Mouse (Mus musculus): ENCODE data around the gene Sars2. TPM values are rescaled to one million over a fixed set of nuclear protein-coding genes. Genes with fewer than 3 reads are reported as not detected.

Sars2 gene
- polyA plus RNA-seq, 1 experiment, result 19.0 TPM

DNA sequence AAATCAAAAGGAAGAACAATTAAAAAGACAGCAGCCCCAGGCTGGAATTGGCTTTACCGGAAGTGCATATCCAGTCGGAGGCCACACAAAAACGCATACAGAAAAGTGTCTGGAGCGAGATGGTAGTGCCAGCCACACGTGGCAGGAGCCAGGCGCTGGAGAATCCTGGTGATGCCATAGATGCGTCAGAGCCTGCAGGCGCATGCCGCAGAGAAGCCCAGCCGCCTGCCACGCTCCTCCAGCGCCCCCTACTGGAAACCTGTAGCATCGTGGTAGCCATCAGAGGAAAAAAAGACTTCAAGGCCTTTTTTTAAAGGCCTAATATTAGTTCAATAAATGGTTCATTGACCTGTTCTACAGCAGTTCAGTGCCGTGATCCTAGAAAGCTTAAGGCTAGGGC, 15.2 kb upstream of the Sars2 start:
- no peak overlapping the region for H3K27ac ChIP-seq (ENCODE audit: insufficient read depth, low read depth, low read length)
- H3K4me3 ChIP-seq (ENCODE audit: low read depth, low read length), result no peak overlapping the region
- no peaks in the 10 kb centered on the region for H3K4me1 ChIP-seq (ENCODE audit: control insufficient read depth, insufficient read depth, insufficient read length, low read length)
- TF ChIP-seq POLR2A (IDR thresholded peaks at IDR 0.05; ENCODE audit: low read depth, low read length) (no peak), CTCF (IDR thresholded peaks at IDR 0.05; ENCODE audit: extremely low read depth, insufficient read length, insufficient replicate concordance, low read depth, low read length) (peak; percentile 72)
- H3K36me3 ChIP-seq (ENCODE audit: control insufficient read depth, insufficient read depth, low read length), result no peaks in the 10 kb centered on the region
- 8% methylated on average over 14 of the region's 14 CpGs for WGBS
- no peaks in the 10 kb centered on the region for H3K27me3 ChIP-seq (ENCODE audit: control insufficient read depth, insufficient read depth, low read length)

DNA sequence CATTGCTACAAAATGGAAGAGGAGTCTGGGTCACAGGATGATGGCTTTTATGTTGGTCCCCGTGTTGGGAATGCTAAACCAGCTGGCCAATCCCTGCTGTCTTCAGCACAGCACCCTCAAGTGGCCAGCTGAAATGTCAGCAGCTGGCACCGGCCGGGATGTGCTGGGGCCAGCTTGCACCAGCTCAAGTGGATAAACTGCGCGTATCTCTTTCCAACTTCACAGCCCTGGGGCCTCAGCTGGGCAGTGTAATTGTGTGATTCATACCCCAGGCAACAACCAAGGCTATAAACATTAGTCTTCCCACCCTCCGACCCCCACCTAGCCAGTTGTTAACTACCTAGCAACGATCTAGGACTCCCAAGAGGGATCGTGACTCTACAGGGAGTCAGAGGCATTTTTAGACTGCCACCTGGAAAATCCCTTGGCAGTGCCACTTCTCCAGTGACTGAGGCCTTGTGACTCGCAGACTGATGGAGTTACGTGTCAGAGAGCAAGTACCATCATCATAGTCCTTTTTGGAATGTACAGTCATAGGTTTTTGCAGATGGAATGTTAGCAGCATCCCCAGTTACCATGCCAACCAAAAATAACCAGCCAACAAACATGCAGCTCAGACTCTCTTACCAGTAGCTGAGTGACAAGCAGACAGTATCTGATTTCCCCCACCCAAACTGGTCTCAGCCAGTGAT, 14.0 kb upstream of the Sars2 start:
- peak; percentile 31; the same call in 1 of the 2 replicates for TF ChIP-seq CTCF (IDR thresholded peaks at IDR 0.05; ENCODE audit: extremely low read depth, insufficient read length, insufficient replicate concordance, low read depth, low read length)
- no peak for TF ChIP-seq POLR2A (IDR thresholded peaks at IDR 0.05; ENCODE audit: low read depth, low read length)
- Histone ChIP-seq H3K36me3 (ENCODE audit: control insufficient read depth, insufficient read depth, low read length) (no peaks in the 10 kb centered on the region), H3K27me3 (ENCODE audit: control insufficient read depth, insufficient read depth, low read length) (no peaks in the 10 kb centered on the region), H3K27ac (ENCODE audit: insufficient read depth, low read depth, low read length) (no peak overlapping the region), H3K4me3 (ENCODE audit: low read depth, low read length) (no peak overlapping the region), H3K4me1 (ENCODE audit: control insufficient read depth, insufficient read depth, insufficient read length, low read length) (peaks cover 3% of the 10 kb centered on the region)
- 50% methylated on average over 10 of the region's 10 CpGs for WGBS

DNA sequence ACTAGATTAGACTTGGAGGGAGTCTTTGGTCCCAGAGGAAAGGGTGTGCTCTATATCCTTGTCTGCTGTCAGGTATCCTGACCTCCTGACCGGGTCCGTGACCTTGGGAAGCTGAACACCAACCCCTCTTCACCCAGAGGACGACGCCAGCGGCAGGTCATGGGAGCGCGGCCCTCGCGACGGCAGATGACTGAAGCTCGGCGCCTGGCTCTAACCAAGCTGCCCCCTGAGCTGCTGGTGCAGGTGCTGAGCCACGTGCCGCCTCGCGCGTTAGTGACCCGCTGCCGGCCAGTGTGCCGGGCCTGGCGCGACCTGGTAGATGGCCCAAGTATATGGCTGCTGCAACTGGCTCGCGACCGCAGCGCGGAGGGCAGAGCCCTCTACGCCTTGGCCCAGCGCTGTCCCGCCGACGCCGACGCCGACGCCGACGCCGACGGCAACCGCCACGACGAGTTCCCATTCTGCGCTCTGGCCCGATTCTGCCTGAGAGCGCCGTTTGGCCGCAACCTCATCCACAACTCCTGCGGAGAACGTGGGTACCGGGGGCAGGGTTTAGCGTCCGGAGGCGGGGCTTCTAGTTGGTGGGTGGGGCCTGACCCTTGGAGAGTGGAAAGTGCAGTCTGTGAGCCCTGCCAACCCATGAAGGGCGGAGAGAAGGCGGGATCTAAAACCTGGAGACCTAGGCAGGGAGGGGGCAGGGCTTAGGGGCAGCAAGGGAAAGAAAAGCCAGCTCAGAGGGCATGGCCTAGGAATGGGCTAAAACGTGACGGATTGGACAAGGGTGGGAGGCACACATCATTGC, 9.2 kb upstream of the Sars2 start:
- H3K27ac ChIP-seq (ENCODE audit: insufficient read depth, low read depth, low read length), result no peak overlapping the region
- TF ChIP-seq CTCF (IDR thresholded peaks at IDR 0.05; ENCODE audit: extremely low read depth, insufficient read length, insufficient replicate concordance, low read depth, low read length) (no peak), POLR2A (IDR thresholded peaks at IDR 0.05; ENCODE audit: low read depth, low read length) (no peak)
- WGBS, result 7% methylated on average over 58 of the region's 58 CpGs

DNA sequence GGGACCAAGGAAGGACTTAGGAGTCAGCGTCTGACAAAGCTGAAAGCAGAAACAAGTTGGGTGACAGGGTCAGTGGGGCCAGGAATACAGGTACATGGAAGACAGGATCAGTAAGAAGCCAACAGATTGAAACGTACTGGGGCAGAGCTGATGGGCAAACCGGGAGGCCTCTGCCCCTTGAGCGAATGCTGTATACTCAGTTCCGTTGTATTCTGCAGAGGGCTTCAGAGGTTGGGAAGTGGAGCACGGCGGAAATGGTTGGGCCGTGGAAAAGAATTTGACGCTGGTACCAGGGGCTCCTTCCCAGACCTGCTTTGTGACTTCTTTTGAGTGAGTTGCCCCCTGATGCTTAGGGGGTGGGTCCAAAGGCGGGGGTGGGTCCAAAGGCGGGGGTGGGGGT, 8.6 kb upstream of the Sars2 start:
- Histone ChIP-seq H3K27ac (ENCODE audit: insufficient read depth, low read depth, low read length) (no peak overlapping the region), H3K4me1 (ENCODE audit: control insufficient read depth, insufficient read depth, insufficient read length, low read length) (peaks cover 8% of the 10 kb centered on the region), H3K4me3 (ENCODE audit: low read depth, low read length) (peak overlapping the region; percentile 52), H3K27me3 (ENCODE audit: control insufficient read depth, insufficient read depth, low read length) (no peaks in the 10 kb centered on the region), H3K36me3 (ENCODE audit: control insufficient read depth, insufficient read depth, low read length) (no peaks in the 10 kb centered on the region)
- TF ChIP-seq POLR2A (IDR thresholded peaks at IDR 0.05; ENCODE audit: low read depth, low read length), result 0 out of 2 replicates have a peak, but pooled peaks have one; percentile 17
- no peak for TF ChIP-seq CTCF (IDR thresholded peaks at IDR 0.05; ENCODE audit: extremely low read depth, insufficient read length, insufficient replicate concordance, low read depth, low read length)
- WGBS, result 24% methylated on average over 11 of the region's 11 CpGs

More for the DNA sequence above, 9.2 kb upstream of the Sars2 start:
- H3K4me3 ChIP-seq (ENCODE audit: low read depth, low read length), result peak overlapping the region; percentile 52
- no peaks in the 10 kb centered on the region for H3K27me3 ChIP-seq (ENCODE audit: control insufficient read depth, insufficient read depth, low read length)
- no peaks in the 10 kb centered on the region for H3K36me3 ChIP-seq (ENCODE audit: control insufficient read depth, insufficient read depth, low read length)
- H3K4me1 ChIP-seq (ENCODE audit: control insufficient read depth, insufficient read depth, insufficient read length, low read length), result peaks cover 8% of the 10 kb centered on the region

DNA sequence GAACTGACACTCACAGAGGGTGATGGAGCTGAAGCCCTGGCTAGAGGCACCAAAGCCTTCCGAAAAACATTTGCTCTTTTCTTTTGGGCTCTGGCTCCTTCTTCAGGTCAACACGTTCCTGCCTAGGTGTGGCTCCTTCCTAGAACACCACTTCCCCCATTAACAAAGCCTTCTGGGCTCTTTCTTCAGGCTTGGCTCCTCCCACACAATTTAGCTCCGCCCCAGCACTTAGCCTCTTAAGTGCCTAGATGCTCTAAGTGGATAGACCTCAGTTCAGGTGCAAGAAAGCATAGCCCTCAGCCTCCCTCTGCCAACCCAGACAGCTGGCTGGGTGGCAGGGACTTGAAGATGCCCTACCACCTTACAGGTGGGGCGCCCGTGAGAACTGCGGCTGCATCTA, 6.1 kb upstream of the Sars2 start:
- WGBS, result 77% methylated on average over 6 of the region's 6 CpGs
- Histone ChIP-seq H3K4me3 (ENCODE audit: low read depth, low read length) (no peak overlapping the region), H3K27ac (ENCODE audit: insufficient read depth, low read depth, low read length) (no peak overlapping the region), H3K27me3 (ENCODE audit: control insufficient read depth, insufficient read depth, low read length) (no peaks in the 10 kb centered on the region), H3K36me3 (ENCODE audit: control insufficient read depth, insufficient read depth, low read length) (no peaks in the 10 kb centered on the region), H3K4me1 (ENCODE audit: control insufficient read depth, insufficient read depth, insufficient read length, low read length) (peaks cover 8% of the 10 kb centered on the region)
- no peak for TF ChIP-seq POLR2A (IDR thresholded peaks at IDR 0.05; ENCODE audit: low read depth, low read length)
- TF ChIP-seq CTCF (IDR thresholded peaks at IDR 0.05; ENCODE audit: extremely low read depth, insufficient read length, insufficient replicate concordance, low read depth, low read length), result no peak

DNA sequence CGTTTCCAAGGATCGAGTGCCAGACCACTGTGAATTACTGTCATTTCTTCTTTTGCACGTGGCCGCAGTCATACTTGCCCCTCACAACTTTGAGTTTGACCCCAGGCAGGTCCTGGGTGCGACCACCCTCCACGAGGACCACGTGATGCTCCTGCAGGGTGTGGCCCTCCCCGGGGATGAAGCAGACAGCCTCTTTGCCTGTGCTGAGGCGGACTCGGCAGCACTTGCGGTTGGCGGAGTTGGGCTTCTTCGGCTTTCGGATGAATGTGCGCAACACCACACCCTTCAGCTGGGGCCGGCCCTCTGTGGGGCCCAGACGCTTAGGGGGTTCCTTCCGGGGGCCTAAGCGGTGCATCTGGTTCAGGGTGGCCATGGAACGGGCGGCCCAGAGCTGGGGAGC, 2.0 kb upstream of the Sars2 start:
- H3K27ac ChIP-seq (ENCODE audit: insufficient read depth, low read depth, low read length), result no peak overlapping the region

DNA sequence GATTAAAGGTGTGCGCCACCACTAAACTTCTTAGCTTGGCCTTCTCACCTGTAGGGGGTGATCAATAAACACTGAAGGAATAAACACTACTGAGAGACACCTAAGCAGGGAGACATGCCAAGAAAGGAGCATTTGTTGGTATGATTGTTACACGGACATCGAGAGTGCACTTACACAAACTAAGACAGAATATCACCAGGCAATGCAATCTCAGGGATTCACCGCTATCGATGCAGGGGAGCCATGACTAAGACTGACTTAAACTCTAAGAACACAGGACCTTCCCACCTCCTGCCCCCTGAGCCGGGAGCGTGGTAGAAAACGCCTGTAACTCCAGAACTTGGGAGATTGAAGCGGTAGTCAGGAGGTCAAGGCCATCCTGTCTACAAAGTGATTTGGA, 843 bp upstream of the Sars2 start:
- H3K27ac ChIP-seq (ENCODE audit: insufficient read depth, low read depth, low read length), result 0 out of 2 replicates have a peak overlapping the region, but pooled peaks have one; percentile 23
- H3K4me3 ChIP-seq (ENCODE audit: low read depth, low read length), result peak overlapping the region; percentile 74
- H3K27me3 ChIP-seq (ENCODE audit: control insufficient read depth, insufficient read depth, low read length), result no peaks in the 10 kb centered on the region
- 15% methylated on average over 9 of the region's 9 CpGs for WGBS
- 0 out of 2 replicates have a peak, but pooled peaks cover 2% of the 10 kb centered on the region for H3K36me3 ChIP-seq (ENCODE audit: control insufficient read depth, insufficient read depth, low read length)
- TF ChIP-seq CTCF (IDR thresholded peaks at IDR 0.05; ENCODE audit: extremely low read depth, insufficient read length, insufficient replicate concordance, low read depth, low read length) (no peak), POLR2A (IDR thresholded peaks at IDR 0.05; ENCODE audit: low read depth, low read length) (no peak)
- H3K4me1 ChIP-seq (ENCODE audit: control insufficient read depth, insufficient read depth, insufficient read length, low read length), result peaks cover 3% of the 10 kb centered on the region; the same call in 1 of the 2 replicates

More for the DNA sequence above, 2.0 kb upstream of the Sars2 start:
- Histone ChIP-seq H3K4me3 (ENCODE audit: low read depth, low read length) (no peak overlapping the region), H3K4me1 (ENCODE audit: control insufficient read depth, insufficient read depth, insufficient read length, low read length) (peaks cover 3% of the 10 kb centered on the region; the same call in 1 of the 2 replicates), H3K27me3 (ENCODE audit: control insufficient read depth, insufficient read depth, low read length) (no peaks in the 10 kb centered on the region), H3K36me3 (ENCODE audit: control insufficient read depth, insufficient read depth, low read length) (no peaks in the 10 kb centered on the region)
- TF ChIP-seq POLR2A (IDR thresholded peaks at IDR 0.05; ENCODE audit: low read depth, low read length), result no peak
- no peak for TF ChIP-seq CTCF (IDR thresholded peaks at IDR 0.05; ENCODE audit: extremely low read depth, insufficient read length, insufficient replicate concordance, low read depth, low read length)
- WGBS, result 91% methylated on average over 21 of the region's 21 CpGs

Measured in small intestine, adult 2 months (tissue).